Mouse (Mus musculus): Measurements from ENCODE around the gene Pias3.
"Not testable (repeated sequence)": the region's sequence is repeated elsewhere in the genome, so short reads cannot be mapped to it uniquely, and the experiment has no call there.

The Pias3 gene

DNA sequence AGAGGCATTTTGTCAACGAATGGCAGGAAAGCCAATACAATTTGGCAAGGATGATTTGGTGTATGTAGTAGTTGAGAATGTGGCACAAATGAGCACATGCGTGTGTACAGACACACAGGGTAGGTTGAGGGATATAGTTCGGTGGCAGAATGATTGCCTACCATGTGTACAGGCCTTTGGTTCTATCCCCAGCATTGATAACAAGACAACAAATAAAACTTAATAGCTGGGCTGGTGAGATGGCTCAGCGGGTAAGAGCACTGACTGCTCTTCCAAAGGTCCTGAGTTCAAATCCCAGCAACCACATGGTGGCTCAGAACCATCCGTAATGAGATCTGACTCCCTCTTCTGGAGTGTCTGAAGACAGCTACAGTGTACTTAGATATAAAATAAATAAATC lies 10.1 kb upstream of the Pias3 start:
- not testable (repeated sequence) for DNase-seq

DNA sequence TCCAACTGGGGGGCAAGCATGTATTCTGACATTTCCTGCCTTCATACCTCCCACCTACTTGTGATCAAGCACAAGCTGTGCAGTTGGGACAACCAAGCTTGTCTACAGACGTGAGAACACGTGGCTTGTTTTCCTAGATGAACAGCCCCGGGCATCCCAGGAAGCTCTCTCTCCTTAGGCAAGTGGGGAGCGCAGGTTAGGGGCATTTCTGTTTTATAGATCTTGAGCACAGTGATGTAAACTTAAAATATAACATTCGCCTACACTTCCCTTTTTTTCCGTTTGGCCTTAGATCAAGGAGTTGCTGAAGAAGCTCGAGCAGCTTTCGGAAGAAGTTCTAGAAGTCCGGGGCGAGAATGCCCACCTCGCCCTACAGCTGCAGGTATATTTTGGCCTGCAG lies 7.3 kb upstream of the Pias3 start:
- DNase-seq = no peak

DNA sequence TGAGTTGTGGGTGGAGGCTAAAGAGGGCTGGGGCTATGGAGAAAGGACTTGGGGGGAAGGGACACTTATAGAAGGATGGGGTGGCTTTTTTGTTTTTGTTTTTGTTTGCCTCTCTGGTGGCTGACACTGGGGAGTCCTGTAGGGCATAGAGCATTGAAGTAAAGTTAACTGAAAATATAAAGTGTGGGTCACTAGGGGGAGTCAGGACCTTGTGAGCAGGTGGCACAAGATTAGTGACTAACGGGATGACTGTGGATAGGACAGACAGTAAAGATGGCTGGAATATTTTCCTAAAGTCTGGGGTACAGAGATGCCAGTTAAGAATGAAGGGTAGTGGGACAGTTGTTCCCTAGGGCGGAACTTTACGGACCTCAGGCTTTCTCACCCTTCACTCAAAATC lies 5.9 kb upstream of the Pias3 start:
- no peak for DNase-seq

DNA sequence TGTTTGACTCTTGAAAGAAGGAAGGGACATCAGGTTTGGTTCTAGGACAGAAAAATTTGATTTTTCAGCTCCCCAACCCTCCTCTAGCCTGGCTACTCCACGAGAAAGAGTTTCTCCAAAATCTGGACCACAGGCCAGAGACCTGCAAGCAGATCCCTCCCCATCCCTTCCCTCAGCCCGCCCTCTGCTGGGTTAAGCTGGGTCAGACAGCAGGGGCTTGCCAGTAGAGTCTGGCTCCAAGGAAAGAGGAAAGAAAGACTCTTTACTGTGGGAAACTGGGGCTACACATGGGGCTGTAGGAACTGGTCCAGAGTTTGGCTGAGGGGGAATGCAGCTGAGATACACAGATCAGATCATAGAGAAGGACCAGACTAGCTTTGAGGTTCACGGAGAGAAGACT lies 3.7 kb upstream of the Pias3 start:
- DNase-seq = no peak

DNA sequence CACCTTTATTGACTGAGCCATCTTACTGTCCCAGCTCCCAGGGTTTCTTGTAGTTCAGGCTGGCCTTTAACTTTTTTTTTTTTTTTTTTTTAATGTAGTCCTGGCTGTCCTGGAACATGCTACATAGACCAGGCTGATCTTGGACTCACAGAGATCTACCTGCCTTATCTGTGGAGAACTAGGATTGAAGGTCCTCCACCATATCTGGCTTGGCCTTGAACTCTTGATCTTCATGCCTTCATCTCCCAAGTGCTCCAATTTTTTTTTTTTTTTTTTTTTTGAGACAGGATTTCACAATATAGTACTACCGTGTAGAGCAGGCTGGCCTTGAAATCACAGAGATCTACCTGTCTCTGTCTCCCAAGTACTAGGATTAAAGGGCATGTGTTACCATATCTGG lies 2.6 kb upstream of the Pias3 start:
- no peak for DNase-seq

DNA sequence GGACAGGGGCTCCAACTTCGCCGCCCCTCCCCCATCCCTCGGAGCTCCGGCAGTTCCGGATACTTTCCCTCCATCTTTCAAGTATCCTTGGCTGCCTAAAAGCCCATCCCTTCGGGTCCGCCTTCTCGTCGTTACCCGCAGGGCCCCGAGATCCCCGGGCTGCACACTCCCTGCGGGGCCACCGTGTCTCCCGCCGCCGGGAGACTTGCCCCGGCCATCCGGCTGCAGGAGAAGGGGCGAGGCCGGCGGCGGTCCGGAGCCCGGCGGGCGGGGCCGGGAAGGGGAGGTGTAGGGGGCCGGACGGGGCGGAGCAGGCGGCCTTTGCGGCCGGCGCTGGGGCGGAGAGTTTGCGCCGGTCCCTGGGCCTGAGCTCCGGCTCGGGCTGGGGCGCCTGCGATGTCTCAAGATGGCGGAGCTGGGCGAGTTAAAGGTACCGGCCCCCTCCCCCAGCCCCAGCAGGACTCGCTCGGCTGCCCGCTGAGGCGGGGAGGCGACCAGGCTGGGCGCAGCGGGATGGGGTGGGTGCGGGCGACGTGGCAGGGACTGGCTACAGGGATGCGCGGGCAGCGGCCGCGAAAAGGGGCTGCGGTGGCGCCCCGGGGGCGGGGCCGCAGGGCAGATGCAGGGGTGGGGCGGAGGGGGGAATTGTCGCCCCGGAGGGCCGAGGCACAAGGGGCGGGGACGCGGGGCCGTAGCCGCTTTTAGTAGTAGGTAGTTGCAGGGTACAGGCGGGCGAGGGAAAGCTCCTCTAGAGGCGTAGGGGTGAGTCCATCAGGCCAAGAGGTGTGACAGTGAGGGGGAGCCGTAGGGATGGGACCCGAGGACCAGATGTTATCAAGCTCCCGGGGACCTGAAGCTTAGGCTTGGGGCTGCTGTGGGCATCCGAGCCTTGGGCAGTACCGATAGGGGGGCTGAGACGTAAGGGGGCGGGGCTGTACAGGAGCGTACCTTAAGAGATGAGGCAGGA lies 865 bp downstream of the Pias3 start:
- peak; percentile 85 for DNase-seq

DNA sequence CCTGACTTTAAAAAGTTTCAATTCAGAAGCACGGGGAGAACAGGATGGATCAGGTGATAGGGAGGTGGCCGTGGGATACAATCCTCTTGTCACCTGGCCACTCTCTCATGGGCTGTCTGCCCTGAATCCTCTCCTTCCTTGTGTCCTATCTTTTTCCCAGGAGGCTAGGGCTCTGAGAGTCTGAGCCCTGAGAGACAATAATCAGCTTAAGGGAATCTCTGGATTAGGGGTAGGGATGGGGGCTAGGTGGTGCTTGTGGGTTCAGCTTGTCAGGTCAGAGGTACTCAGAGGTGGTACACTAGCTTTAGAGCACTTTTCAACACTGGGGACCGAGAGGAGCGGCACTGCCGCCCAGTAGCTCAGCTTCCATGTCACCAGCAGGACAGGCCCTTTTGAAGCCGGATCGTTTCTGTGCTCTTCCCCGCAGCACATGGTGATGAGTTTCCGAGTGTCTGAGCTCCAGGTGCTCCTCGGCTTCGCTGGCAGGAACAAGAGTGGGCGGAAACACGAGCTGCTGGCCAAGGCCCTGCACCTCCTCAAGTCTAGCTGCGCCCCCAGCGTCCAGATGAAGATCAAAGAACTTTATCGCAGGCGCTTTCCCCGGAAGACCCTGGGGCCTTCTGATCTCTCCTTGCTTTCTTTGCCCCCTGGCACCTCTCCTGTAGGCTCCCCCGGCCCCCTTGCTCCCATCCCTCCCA lies 3.0 kb downstream of the Pias3 start:
- peak; percentile 29 for DNase-seq

DNA sequence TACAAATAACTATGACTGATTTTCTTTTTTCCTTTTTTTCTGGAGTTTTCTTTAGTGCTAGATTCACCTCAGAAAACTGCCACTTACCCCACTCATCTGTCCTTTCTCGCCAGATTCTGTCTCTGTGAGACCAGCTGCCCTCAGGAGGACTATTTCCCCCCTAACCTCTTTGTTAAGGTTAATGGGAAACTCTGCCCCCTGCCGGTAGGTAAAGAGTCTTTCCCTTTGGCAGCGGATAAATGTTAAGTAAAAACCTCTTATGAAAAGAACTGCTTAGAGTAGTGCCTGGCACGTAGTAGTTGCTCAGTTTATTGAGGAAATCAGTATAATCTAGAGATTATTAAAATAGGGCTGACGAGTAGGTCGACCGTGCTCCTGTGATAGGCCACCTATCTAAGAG lies 4.2 kb downstream of the Pias3 start:
- DNase-seq = peak; percentile 25

DNA sequence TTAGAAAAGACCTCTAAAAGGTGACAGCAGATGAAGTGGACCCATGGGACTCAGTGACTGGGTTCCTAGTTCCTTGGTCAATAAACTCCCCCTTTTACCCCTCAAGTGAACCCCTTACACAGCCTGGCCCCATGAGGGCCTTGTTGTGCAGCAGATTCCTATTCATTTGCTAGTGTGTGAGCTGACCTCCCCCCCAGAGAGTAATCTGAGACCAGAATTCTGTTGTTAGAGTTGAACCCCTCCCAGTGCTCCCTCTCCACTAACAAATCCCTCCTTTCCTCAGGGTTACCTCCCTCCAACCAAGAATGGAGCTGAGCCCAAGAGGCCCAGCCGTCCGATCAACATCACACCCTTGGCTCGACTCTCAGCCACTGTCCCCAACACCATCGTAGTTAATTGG lies 4.8 kb downstream of the Pias3 start:
- DNase-seq = no peak

DNA sequence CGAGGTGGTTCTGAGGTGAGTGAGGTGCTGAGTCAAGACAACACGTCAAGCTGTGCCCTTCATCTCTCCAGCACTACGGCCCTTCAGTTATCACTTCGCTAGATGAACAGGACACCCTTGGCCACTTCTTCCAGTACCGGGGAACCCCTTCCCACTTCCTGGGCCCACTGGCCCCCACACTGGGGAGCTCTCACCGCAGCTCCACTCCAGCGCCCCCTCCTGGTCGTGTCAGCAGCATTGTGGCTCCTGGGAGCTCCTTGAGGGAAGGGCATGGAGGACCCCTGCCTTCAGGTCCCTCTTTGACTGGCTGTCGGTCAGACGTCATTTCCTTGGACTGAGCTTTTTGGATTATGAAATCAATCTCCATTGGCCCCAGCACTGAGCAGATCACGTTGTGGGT lies 8.6 kb downstream of the Pias3 start:
- DNase-seq = peak; percentile 24

DNA sequence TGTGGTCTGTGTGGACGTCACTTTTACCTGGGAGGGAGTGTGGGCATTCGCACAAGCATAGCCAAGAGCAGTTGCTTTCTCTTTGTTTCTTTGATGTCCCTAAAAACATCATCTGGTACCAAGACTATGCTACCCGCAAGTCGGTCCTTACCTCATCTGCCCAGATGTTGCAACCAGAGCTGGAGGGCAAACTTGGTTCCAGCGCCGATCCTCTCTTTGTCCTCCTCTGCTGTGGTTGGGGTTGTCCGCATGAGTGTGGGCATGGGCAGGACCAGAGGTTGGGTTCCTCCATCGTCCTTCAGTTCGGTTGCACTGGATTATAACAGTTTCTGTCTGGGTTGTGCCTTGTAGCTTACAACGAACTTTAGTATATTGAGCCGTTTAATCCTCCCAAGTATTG lies 10.0 kb downstream of the Pias3 start:
- no peak for DNase-seq

DNA sequence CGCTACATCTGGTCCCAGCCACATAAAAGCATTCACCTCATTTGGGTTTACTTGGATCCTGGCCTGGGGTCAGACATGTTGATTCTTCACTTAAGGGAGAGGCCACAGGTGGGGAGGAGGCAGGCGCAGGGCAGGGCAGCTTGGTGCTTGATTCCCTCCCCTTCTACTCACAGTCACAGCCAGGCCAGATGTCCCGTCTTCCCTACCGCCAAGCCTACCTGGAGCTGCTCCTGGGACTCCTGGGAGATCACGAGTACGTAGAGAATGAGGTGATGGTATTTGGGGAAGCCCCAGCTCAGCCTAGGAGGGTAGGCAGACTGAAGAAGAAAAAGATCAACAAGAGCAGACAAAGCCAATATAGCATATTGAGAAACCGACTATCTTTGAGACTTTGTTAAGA lies 10.8 kb downstream of the Pias3 start:
- DNase-seq = peak; percentile 32

DNA sequence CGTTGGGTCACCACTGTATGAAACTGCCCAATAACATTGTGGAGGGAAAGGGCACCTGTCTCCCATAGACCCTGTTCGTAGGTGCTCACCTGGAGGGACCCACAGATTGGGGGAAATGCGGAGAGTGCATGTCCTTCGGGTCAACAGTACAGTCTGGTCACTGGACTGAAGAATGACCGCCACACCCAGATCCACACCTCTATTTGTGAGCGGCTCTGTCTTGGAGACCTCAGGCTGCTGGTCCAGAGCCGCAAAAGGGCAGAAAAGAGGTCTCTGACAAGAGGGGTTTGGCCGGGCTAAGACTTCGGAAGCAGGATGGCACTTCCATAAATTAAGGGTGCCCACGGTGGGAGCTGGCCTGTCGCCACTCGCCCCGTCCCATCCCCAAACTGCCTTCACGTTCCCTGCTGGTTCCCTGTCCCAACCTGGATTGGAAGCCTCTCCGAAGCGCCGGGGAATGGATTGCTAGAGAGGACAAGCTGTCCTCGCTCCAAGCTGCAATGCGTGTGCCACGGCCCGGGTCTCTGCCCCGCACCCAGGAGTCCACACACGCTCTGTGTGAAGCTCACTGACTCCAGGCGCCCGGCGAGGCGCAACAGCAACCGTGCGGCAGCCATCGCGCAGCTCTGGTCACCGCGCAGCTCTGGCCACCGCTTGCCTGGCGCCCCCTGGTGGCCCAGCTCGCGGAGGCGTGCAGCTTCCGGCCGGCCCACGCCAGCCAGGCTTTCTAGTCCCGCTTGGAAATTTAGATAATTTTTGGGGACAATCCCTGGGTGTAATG lies 11.9 kb downstream of the Pias3 start, which contains the start of gene Nudt17:
Gene Nudt17 (minus strand): TSS at position 660 of the 781 bp plus-strand sequence.
- peak; percentile 82 for DNase-seq

DNA sequence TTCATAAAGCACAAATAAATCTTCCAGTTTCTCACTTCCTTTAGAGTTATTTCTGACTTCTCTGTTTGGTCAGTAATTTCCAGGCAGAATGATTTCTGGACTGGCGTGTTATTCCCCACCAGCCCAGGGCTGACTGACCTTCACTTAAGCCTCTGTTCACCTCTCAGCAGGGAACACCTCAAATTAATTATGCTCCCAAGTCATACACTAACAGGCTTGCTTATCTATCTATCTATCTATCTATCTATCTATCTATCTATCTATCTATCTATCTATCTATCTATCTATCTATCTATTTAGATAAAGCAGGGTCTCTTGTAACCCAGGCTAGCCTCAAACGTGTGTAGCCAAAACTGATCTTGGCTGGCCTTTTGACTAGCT lies 12.5 kb downstream of the Pias3 start:
- DNase-seq = no peak

DNA sequence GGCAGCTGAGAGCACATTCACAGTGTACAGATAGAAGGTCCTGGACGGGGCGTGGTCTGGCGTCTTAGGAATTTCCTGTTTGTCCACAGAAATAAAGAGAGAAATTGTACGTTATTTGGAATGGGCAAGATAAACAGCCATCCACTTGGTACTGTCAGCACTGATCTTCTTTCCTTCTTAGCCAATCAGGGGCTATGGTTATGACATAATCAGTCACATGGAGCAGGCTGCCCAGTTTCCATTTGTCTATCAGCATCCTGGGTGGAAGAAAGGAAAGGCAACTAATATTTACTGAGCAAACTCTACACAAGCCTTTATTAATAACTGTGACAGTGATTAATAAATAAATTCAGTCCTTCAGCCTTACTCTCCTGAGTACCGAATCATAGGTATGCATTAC lies 18.1 kb downstream of the Pias3 start:
- DNase-seq = no peak

DNA sequence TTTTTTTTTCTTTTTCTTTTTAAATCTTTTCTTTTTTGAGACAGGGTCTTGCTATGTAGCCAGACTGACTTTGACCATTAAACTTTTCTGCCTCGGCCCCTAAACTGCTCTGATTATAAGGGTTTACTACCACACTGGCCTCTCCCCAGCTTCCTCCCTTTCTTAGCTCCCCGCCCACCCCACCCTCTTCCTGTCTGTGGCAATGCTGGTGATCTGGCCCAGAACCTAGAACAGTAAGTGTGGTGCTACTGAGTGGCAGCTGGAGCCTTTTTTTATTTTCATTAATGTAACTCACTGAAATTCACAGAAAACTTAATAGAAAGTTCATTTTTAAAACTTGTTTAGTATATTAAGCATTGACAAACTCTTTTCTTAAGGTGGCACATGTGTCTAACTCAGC lies 19.7 kb downstream of the Pias3 start:
- no peak for DNase-seq

DNA sequence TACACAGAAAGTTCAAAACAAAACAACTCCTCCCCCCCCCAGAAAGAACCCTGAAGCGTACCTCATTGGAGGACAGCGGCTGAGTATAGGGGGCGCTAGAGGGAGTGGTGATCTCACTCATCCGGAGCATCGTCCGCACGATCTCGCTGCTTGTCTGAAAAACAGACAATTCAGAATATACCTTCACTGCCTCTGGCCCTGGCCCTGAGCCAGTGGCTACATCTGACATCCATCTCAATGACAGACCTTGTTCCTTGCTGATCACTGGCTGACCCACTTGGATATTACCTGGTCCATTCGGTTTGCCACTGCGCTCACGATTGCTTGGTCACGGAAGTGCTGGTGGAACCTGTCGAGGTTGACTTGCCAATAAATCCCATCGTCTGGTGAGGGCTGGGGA lies 23.0 kb downstream of the Pias3 start:
- peak; percentile 88 for DNase-seq

DNA sequence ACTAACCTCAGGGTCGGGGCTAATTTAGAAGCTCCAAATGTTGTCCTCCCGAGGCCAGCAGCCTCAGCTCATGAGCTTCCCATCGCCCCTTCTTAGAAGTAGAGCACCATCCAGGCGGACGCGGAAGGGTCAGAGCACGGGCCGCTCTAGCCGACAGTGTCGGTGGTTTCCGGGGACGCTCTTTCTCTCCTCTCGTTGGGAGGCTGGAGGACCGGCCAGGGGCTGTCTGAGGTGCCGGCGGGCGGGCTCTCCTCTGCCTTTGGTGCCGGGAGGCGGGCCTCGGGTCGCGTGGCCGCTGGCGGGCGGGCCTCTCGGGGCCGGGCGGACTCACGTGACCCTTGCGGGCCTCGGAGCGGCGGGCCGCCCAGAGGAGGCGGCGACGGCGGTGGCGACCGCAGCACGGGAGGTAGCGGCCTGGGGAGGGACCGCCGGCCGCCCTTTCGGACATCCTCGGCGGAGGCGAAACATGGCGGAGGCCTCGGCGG lies 31.2 kb downstream of the Pias3 start, which contains the start of the genes Polr3c and Rnf115:
Gene Polr3c (minus strand): TSS at position 286 of the 485 bp plus-strand sequence.
Gene Rnf115 (plus strand): TSS at position 322 of the 485 bp plus-strand sequence.
- DNase-seq = peak; percentile 95

DNA sequence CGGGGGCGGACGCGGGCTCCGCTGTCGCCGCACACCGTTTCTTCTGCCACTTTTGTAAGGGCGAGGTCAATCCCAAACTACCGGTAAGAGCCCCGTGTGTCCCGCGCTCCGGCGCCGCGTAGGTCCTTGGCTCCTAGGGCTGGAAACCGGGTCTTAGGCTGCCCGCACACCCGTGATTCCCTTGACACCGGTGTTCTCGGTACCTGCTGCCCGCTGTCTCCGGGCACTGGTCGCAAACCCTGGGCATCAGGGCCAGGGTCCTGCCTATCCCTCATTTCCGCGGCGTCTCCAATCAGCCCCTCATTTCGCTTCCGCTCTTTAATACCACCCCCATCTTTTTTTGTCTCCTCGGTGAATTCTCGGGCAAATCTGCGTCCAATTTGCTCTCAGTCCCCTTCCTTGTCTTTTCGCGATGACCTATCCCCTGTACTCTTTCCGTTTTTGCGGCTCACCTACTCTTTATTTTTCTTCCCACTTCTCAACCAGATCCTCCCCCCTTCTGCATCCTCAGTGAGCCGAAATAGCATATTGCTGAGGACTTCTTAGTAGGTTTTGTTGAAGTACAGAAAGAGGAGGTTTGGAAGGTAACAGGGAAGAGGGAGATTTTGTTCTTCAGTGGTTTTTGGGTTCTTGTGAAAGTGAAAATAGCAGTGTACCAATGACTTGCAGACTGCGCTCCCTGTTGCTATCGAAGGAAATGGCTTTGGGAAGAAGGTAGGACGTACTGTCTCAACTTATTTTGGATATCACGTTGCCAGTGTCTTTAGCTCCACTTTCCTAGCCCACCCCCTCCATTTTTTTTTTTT lies 31.8 kb downstream of the Pias3 start:
- peak; percentile 62 for DNase-seq

DNA sequence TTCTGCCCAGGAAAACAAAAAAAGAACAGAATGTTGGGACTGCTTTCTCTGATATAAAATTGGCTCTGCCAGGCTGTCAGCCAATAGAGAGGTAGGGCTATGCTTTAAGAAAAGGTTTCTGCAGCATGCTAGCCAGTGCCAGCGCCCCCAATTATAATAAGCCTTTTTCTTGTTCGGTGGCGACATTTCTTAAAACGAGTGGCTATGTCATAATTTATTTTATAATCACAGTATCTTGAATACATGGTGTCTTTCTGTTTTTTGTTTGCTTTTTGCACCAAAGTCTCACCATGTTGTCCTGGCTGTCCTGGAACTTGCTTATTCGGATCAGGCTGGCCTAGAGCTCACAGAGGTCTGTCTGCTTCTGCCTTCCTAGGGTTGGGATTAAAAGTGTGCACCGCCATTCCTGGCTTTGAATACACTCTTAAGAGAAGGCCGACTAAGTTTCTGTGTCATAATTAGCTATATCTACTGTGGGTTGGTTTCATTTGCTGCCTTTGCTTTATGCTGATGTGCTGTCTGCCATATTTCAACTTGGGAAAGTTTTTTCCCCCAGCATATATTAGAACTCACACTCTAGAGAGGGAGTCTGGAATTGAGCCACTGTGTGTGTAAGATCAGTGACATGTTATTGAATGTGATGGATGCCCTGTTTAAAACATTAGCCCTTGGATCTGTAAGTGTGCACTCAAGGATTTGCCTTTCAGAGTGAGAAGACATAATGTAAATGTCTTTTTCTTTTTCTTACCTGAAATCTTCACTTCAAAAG lies 32.6 kb downstream of the Pias3 start:
- no peak for DNase-seq

DNA sequence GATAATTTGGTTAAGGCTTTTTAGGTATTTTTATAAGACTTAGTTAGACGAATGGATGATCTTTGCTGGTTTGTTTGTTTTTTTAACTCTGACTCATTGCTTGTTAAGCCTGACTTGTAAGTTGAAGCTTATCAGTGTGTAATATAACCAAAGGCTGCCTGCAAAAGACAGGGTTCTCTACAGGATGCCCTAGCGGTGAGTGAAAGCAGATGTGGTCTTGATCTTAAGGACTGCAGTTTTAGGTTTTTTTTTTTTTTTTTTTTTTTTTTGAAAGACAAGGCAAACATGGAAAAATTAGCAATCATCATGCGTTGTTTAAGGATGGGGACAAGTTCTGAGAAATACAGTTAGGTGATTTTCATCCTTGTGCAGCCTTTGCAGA lies 33.2 kb downstream of the Pias3 start:
- DNase-seq = no peak

Data from cerebellum, adult 9-10 months (tissue).